Mouse (Mus musculus): ENCODE measurements around the gene Ssh2. TPM values are rescaled to one million over a fixed set of nuclear protein-coding genes. Genes with fewer than 3 reads are reported as not detected.

The Ssh2 gene
- polyA plus RNA-seq, 1 experiment from 2014 or later = 3.0 TPM

GRCm38 (mm10) chr11:77507426-77507825 is 291.3 kb downstream of the Ssh2 start:
- peaks cover 33% of the 10 kb centered on the region for H3K36me3 ChIP-seq (ENCODE audit: control insufficient read depth, insufficient read depth, low read length)
- no peak overlapping the region for H3K4me3 ChIP-seq (ENCODE audit: low read depth, low read length)
- no peak overlapping the region for H3K4me2 ChIP-seq (replicated peaks; ENCODE audit: low read depth)
- 74% methylated on average over 4 of the region's 4 CpGs for WGBS
- H3K9ac ChIP-seq (ENCODE audit: low read length) = 0 out of 2 replicates have a peak overlapping the region, but pooled peaks have one; percentile 23
- no peak for TF ChIP-seq CTCF (IDR thresholded peaks at IDR 0.05; ENCODE audit: low read depth)
- TF ChIP-seq EP300 (optimal IDR thresholded peaks at IDR 0.05) = no peak
- no peaks in the 10 kb centered on the region for H3K9me3 ChIP-seq (ENCODE audit: control insufficient read depth, low read length)
- no peak for ATAC-seq (ENCODE audit: low FRiP score, low TSS enrichment)
- no peak for DNase-seq (ENCODE audit: low spot score)
- no peak overlapping the region for H3K27ac ChIP-seq (replicated peaks)
- H3K4me1 ChIP-seq (replicated peaks; ENCODE audit: control insufficient read depth, insufficient read depth) = peaks cover 4% of the 10 kb centered on the region; the same call in 1 of the 2 replicates
- H3K27me3 ChIP-seq (ENCODE audit: control insufficient read depth, insufficient read depth, low read length) = no peaks in the 10 kb centered on the region

GRCm38 (mm10) chr11:77508068-77509021 is 292.3 kb downstream of the Ssh2 start:
- H3K9me3 ChIP-seq (ENCODE audit: control insufficient read depth, low read length) = no peaks in the 10 kb centered on the region
- H3K36me3 ChIP-seq (ENCODE audit: control insufficient read depth, insufficient read depth, low read length) = peaks cover 28% of the 10 kb centered on the region
- WGBS = 25% methylated on average over 49 of the region's 49 CpGs
- H3K4me1 ChIP-seq (replicated peaks; ENCODE audit: control insufficient read depth, insufficient read depth) = peaks cover 5% of the 10 kb centered on the region; the same call in 1 of the 2 replicates
- H3K4me2 ChIP-seq (replicated peaks; ENCODE audit: low read depth) = peak overlapping the region; percentile 73
- TF ChIP-seq CTCF (IDR thresholded peaks at IDR 0.05; ENCODE audit: low read depth) (peak; percentile 94), EP300 (optimal IDR thresholded peaks at IDR 0.05) (no peak)
- ATAC-seq (ENCODE audit: low FRiP score, low TSS enrichment) = peak; percentile 61
- peak overlapping the region; percentile 47 for H3K9ac ChIP-seq (ENCODE audit: low read length)
- no peaks in the 10 kb centered on the region for H3K27me3 ChIP-seq (ENCODE audit: control insufficient read depth, insufficient read depth, low read length)
- DNase-seq (ENCODE audit: low spot score) = peak; percentile 88
- no peak overlapping the region; the same call in 1 of the 2 replicates for H3K27ac ChIP-seq (replicated peaks)
- H3K4me3 ChIP-seq (ENCODE audit: low read depth, low read length) = peak overlapping the region; percentile 32; the same call in 1 of the 2 replicates

Other genes with a start within 250 kb of the Ssh2 start
- gene Slc6a4, start 217.7 kb upstream of the Ssh2 start, polyA plus RNA-seq (2015; fragmentation: Nextera tagmentation; extraction: Ambion mirVana) = 0.29 and 0.30 TPM in 2 replicates
- gene Nsrp1, start 137.9 kb upstream of the Ssh2 start, polyA plus RNA-seq (2015; fragmentation: Nextera tagmentation; extraction: Ambion mirVana) = 38.5 and 45.1 TPM in 2 replicates
- gene Efcab5, start 27.3 kb upstream of the Ssh2 start, polyA plus RNA-seq (2015; fragmentation: Nextera tagmentation; extraction: Ambion mirVana) = 0.12 and 0.15 TPM in 2 replicates
- 0.11 and 0.22 TPM in 2 replicates for gene Coro6, start 246.1 kb downstream of the Ssh2 start, polyA plus RNA-seq (2015; fragmentation: Nextera tagmentation; extraction: Ambion mirVana)